Mouse (Mus musculus) bone marrow macrophage, adult 2 months (primary cell): ENCODE results near the gene Crhr1. TPM values are rescaled to one million over a fixed set of nuclear protein-coding genes. Genes with fewer than 3 reads are reported as not detected.

Experiments
- H3K27ac ChIP-seq: 2 replicates; pipeline ENCODE4 v1.5.1; 2012; ENCODE audit warnings: low read depth, low read length; ENCODE audit not compliant: insufficient read depth
- H3K4me1 ChIP-seq: 2 replicates; pipeline ENCODE4 v1.6.1; 2012; ENCODE audit warnings: low read length; ENCODE audit not compliant: control insufficient read depth, insufficient read depth
- H3K4me3 ChIP-seq: 2 replicates; pipeline ENCODE4 v1.5.1; 2012; ENCODE audit warnings: mild to moderate bottlenecking, low read length, moderate library complexity; ENCODE audit not compliant: insufficient read depth
- CTCF ChIP-seq: IDR thresholded peaks from 2 replicates; pipeline ENCODE4 v1.5.1; 2012; ENCODE audit warnings: low read depth, mild to moderate bottlenecking, low read length, moderate library complexity
- POLR2A ChIP-seq: IDR thresholded peaks from 2 replicates; pipeline ENCODE4 v1.6.1; 2012; ENCODE audit warnings: mild to moderate bottlenecking, low read depth, low read length, borderline replicate concordance
- polyA plus RNA-seq: library from polyadenylated mRNA; stranded (reverse); fragments of >200 nt; gene quantifications from 2 replicates; pipeline ENCODE4 v1.2.4, GENCODE M21; 2012; ENCODE audit not compliant: missing spikeins, insufficient read depth, insufficient read length

The Crhr1 gene
- polyA plus RNA-seq, 1 experiment = not detected

DNA sequence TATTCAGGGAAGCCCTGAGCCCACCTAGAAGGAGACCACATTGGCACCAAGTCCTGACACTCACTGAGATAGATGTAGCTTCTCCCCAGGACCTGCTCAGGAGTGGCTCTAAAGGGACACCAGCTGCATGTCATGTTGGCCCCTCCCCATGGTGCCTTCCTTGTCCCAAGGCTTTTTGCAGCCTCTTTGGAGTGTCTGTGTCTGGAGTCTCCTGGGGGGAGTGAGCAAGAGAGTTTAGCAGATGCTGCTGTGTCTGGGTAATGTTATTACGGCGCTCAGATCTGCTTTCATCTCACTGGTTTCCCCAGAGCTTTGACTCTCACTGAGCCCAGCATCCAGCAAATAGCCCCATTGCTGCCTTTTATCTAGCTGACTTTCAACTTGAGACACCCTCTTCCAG, 25.7 kb upstream of the Crhr1 start:
- H3K4me3 ChIP-seq = no peak overlapping the region
- H3K4me1 ChIP-seq = no peaks in the 10 kb centered on the region
- TF ChIP-seq POLR2A (no peak), CTCF (no peak)
- H3K27ac ChIP-seq = no peak overlapping the region

DNA sequence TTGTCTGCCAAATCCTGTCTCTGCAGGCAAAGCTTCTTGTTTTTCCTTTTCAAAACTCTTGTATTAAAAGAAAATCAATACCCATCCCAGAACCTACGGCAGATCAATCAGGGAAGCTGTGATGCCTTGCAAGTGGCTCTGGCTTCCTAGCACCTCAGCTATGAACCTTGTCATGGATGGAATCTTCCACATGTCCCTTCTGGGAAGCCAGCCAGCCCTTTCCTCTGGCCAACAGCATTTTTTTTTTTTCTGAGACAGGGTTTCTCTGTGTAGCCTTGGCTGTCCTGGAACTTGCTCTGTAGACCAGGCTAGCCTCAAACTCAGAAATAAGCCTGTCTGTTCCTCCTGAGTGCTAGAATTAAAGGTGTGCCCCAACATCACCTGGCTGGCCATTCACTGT, 22.3 kb upstream of the Crhr1 start:
- no peaks in the 10 kb centered on the region for H3K4me1 ChIP-seq
- H3K27ac ChIP-seq = no peak overlapping the region
- H3K4me3 ChIP-seq = no peak overlapping the region
- TF ChIP-seq CTCF (no peak), POLR2A (no peak)

DNA sequence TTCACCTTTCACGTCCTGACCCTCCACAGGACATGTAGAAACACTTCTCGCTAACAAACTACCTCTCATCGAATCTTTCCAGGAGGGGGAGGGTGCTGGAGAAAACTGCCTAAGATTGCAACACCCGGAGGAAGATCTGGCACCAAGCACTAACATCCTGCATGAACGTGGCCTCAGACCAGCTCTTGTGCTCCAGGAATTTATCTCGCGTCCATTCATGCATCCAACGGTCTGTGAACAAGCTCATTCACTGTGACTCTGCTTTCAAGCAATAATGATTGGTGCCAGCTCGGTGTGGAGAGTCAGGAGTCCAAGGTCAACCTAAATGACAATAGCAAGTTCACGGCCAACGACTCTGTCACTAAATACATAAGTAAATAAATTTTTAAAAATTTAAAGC, 20.8 kb upstream of the Crhr1 start:
- Histone ChIP-seq H3K4me1 (no peaks in the 10 kb centered on the region), H3K27ac (no peak overlapping the region), H3K4me3 (no peak overlapping the region)
- no peak for TF ChIP-seq POLR2A
- TF ChIP-seq CTCF = no peak

DNA sequence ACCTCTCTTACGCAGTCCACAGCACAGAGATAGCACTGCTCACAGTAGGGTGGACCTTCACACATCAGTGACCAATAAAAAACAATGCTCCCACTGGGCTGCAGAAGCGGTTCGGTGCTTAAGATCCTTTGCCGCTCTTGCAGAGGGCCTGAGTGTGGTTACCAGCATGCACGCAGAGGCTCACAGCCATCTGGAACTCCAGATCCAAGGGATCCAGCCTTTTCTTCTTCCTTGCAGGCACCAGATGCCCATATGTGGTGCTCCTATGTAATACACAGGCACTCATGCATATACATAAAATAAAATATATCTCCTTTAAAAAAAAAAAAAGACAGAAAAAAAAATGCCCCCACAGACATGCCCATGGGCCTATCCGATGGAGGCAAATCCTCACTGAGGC, 19.0 kb upstream of the Crhr1 start:
- Histone ChIP-seq H3K4me3 (no peak overlapping the region), H3K27ac (no peak overlapping the region), H3K4me1 (no peaks in the 10 kb centered on the region)
- TF ChIP-seq CTCF = no peak
- TF ChIP-seq POLR2A = no peak

DNA sequence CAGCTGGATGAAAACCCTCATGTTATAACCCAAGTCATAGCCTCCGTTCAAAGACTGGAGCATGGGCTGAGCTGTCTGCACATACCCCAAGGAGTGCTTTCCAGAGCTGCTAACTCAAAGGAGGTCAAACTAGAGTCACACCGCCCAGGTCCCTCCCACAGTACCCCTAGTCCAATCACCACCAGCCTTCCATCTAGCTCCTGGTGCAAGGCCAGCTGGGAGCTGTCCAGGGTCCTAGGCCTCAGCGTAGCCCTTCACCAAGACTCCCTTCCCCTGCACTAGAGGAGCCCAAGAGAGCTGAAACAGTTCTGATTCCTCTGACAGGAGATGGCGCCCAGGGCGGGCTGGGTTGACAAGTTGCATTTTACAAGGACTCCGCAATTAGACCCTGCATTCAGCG, 18.0 kb upstream of the Crhr1 start:
- Histone ChIP-seq H3K4me1 (no peaks in the 10 kb centered on the region), H3K4me3 (no peak overlapping the region), H3K27ac (no peak overlapping the region)
- no peak for TF ChIP-seq CTCF
- TF ChIP-seq POLR2A = no peak

DNA sequence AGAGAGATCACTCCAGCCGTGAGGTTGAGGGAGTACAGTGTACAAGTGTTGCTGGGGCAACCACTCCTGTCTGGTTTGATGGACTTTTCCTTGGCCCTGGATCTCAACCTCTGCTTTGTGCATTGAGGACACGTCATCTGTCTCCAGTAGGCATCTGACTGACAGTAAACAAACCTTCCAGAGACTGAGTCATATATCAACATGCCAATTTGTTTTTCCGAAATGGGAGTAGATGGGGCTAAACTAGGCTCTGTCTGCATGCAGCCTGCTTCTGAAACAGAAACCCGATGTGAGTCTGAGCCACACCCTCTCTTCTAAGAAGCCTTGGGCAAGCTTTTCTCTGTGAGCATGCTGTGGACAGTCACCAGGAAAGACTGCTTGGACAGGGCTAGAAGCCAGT, 14.3 kb upstream of the Crhr1 start:
- Histone ChIP-seq H3K4me3 (no peak overlapping the region), H3K4me1 (no peaks in the 10 kb centered on the region), H3K27ac (no peak overlapping the region)
- TF ChIP-seq CTCF = no peak
- TF ChIP-seq POLR2A = no peak

DNA sequence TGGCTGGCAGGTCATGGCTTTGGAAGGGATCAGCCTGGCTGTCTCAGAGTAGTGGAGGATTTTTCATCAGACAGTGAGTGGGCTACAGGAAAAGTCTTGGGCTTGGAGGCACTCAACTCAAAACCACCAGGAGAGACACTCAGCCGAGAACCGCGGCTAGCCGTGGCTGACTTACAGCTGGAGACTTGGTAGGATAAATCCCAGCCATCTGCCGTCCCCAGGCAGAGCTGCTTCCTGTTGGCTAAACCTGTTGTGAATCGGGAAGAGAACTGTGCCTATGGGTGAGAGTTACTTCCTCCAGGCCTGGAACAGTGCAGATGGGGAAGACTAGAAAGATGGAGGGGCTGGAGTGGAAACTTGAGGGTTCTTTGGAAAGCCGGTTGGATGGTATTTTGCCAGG, 9.7 kb upstream of the Crhr1 start:
- no peak overlapping the region for H3K4me3 ChIP-seq
- no peak overlapping the region for H3K27ac ChIP-seq
- TF ChIP-seq CTCF (no peak), POLR2A (no peak)
- H3K4me1 ChIP-seq = no peaks in the 10 kb centered on the region

DNA sequence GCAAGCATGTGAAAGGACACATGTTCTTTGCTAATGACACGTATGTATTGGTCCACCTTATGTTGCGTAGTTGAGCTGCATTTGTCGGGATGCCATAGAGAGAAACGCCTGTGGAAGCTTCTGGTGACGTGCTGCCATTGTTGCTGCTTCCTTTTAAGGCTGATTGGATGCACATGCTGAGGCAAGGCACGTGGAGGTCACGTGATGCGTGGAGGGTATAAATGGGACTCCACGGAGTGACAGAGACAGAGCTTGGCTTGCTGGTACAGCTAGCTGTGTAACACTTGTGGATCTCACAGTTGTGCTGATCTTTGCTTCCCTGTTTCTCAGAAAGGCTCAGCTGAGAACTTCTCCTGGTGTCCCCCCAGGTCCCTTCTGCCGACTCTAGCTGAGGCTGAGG, 9.2 kb upstream of the Crhr1 start:
- TF ChIP-seq CTCF (no peak), POLR2A (no peak)
- Histone ChIP-seq H3K4me3 (no peak overlapping the region), H3K27ac (no peak overlapping the region), H3K4me1 (no peaks in the 10 kb centered on the region)

DNA sequence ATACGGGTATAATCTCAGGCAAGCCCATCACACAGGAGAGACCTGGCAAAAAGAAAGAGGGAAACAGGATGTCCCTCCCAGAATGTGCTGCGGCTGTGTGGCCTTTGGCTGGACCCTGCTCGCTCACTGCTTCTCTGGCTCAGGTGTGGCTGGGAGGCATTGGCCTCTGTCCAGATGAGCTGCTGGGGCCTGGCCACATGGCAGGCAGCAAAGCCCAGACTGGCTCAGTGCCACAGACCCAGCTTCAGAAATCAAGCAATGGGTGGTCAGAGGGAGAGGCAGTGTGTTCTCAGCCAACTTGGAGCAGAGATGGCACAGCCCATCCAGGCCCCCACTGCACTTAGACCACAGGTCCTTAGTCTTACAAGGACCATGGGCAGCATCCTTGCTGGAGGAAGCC, 8.1 kb upstream of the Crhr1 start:
- no peak overlapping the region for H3K4me3 ChIP-seq
- H3K4me1 ChIP-seq = no peaks in the 10 kb centered on the region
- no peak for TF ChIP-seq POLR2A
- no peak for TF ChIP-seq CTCF
- no peak overlapping the region for H3K27ac ChIP-seq

DNA sequence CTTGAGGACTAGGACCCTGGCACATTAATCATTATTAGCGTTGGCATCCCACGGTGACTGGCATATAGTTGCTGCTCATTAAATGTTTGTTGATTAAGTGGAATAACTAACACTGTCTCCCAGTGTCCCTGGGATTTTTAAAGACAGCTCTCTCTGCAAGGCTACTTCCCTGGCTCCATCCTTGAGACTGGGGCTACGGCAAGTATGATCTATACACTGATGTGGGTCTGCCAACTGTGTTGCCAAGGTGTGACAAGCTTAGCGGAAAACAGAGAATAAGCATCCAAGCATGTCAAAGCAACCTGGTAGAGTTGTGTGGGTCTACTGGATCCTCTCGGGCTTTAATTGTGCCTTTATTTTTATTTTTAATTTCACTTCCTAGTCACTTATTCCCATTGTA, 3.2 kb upstream of the Crhr1 start:
- Histone ChIP-seq H3K27ac (no peak overlapping the region), H3K4me3 (no peak overlapping the region), H3K4me1 (no peaks in the 10 kb centered on the region)
- TF ChIP-seq POLR2A = no peak
- no peak for TF ChIP-seq CTCF
